8 mouse cellular contexts compared by ENCODE assay signal in the genomic region with DNA sequence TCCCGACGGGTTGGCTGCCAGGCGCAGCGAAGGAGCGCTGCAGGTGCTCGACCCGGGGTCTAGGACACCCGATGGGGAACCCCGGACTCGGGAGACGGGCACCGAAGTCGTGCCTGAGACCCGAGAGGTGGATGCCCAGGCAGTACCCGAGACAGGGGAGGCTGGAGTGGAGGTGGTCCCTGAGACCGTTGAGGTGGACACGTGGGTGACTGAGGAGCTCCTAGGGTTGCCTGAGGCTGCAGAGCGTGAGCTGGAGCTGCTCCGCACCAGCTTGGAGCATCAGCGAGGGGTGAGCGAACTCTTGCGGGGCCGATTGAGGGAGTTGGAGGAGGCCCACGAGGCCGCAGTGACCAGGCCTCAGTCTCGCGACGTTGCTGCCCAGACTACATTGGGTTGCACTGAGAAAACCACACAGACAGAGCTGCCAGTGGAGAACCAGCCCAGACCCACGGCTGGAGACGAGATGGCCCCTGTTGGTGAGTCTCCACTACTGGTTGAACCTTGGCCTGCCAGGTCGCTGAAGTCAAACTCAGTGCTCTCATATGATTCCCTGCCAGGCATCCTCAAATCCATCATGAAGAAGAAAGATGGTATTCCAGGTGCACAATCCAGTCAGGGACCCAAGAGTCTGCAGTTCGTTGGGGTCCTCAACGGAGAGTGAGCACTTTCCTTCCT. TPM values are rescaled to one million over a fixed set of nuclear protein-coding genes. Genes with fewer than 3 reads are reported as not detected.
A peak's percentile ranks its signal among the peaks of the same experiment; 100 is the strongest.
DNase-seq lines count a peak whose midpoint lies in the region; ATAC-seq and TF ChIP-seq lines count a peak whose summit lies in the region.

No protein-coding gene starts in this region.

- H3K4me1 ChIP-seq in lung, embryonic 15.5 days, result peaks cover 42% of the 10 kb centered on the region
- H3K4me1 ChIP-seq in embryonic facial prominence, embryonic 12.5 days, result peaks cover 27% of the 10 kb centered on the region
- peaks cover 14% of the 10 kb centered on the region for H3K4me1 ChIP-seq in hindbrain, postnatal 0 days (ENCODE audit: insufficient read depth, low read length)
- peaks cover 29% of the 10 kb centered on the region for H3K4me1 ChIP-seq in midbrain, embryonic 16.5 days (ENCODE audit: control insufficient read depth, insufficient read depth, low read length)

- H3K36me3 ChIP-seq in lung, embryonic 15.5 days, result peaks cover 44% of the 10 kb centered on the region
- H3K36me3 ChIP-seq in embryonic facial prominence, embryonic 12.5 days, result peaks cover 44% of the 10 kb centered on the region
- H3K36me3 ChIP-seq in hindbrain, postnatal 0 days (ENCODE audit: insufficient read depth, low read length), result peaks cover 20% of the 10 kb centered on the region; the same call in 1 of the 2 replicates
- H3K36me3 ChIP-seq in midbrain, embryonic 16.5 days (ENCODE audit: control insufficient read depth, insufficient read depth, low read length), result peaks cover 11% of the 10 kb centered on the region; the same call in 1 of the 2 replicates

- peak overlapping the region; percentile 86 for H3K4me2 ChIP-seq in lung, embryonic 15.5 days
- peak overlapping the region; percentile 84 for H3K4me2 ChIP-seq in embryonic facial prominence, embryonic 12.5 days (replicated peaks)
- peak overlapping the region; percentile 90 for H3K4me2 ChIP-seq in hindbrain, postnatal 0 days (ENCODE audit: low read depth, low read length)
- H3K4me2 ChIP-seq in midbrain, embryonic 16.5 days (ENCODE audit: low read length), result peak overlapping the region; percentile 81

- peak overlapping the region; percentile 65 for H3K9ac ChIP-seq in lung, embryonic 15.5 days
- H3K9ac ChIP-seq in embryonic facial prominence, embryonic 12.5 days, result peak overlapping the region; percentile 70
- H3K9ac ChIP-seq in hindbrain, postnatal 0 days (replicated peaks; ENCODE audit: low read length), result peak overlapping the region; percentile 79
- peak overlapping the region; percentile 79 for H3K9ac ChIP-seq in midbrain, embryonic 16.5 days (ENCODE audit: low read depth, low read length)

- TF ChIP-seq CTCF in hindbrain, postnatal 0 days (IDR thresholded peaks at IDR 0.05; ENCODE audit: low read depth), result no peak

- peak overlapping the region; percentile 97 for H3K27ac ChIP-seq in lung, embryonic 15.5 days
- H3K27ac ChIP-seq in embryonic facial prominence, embryonic 12.5 days, result peak overlapping the region; percentile 88
- peak overlapping the region; percentile 91 for H3K27ac ChIP-seq in hindbrain, postnatal 0 days
- peak overlapping the region; percentile 86 for H3K27ac ChIP-seq in midbrain, embryonic 16.5 days (ENCODE audit: low read length)

- WGBS in lung, embryonic 15.5 days, result 17% methylated on average over 33 of the region's 33 CpGs
- WGBS in embryonic facial prominence, embryonic 12.5 days, result 21% methylated on average over 33 of the region's 33 CpGs
- 16% methylated on average over 33 of the region's 33 CpGs for WGBS in hindbrain, postnatal 0 days
- WGBS in midbrain, embryonic 16.5 days, result 14% methylated on average over 33 of the region's 33 CpGs

- H3K4me3 ChIP-seq in lung, embryonic 15.5 days, result peak overlapping the region; percentile 59
- H3K4me3 ChIP-seq in embryonic facial prominence, embryonic 12.5 days, result peak overlapping the region; percentile 57
- H3K4me3 ChIP-seq in hindbrain, postnatal 0 days (ENCODE audit: low read length), result peak overlapping the region; percentile 55
- H3K4me3 ChIP-seq in midbrain, embryonic 16.5 days (ENCODE audit: low read depth, low read length), result peak overlapping the region; percentile 50

- H3K9me3 ChIP-seq in lung, embryonic 15.5 days, result no peaks in the 10 kb centered on the region
- H3K9me3 ChIP-seq in embryonic facial prominence, embryonic 12.5 days, result no peaks in the 10 kb centered on the region
- no peaks in the 10 kb centered on the region for H3K9me3 ChIP-seq in hindbrain, postnatal 0 days (ENCODE audit: low read length)
- H3K9me3 ChIP-seq in midbrain, embryonic 16.5 days (replicated peaks; ENCODE audit: control insufficient read depth, low read length, poor library complexity, severe bottlenecking), result no peaks in the 10 kb centered on the region

- ATAC-seq in lung, embryonic 15.5 days (ENCODE audit: borderline replicate concordance, extremely low read depth, low FRiP score, low TSS enrichment), result peak; percentile 23
- ATAC-seq in embryonic facial prominence, embryonic 12.5 days (ENCODE audit: insufficient number of reproducible peaks, insufficient read depth, low FRiP score, low TSS enrichment), result peak; percentile 43
- peak; percentile 58 for ATAC-seq in hindbrain, postnatal 0 days
- peak; percentile 66 for ATAC-seq in midbrain, embryonic 16.5 days

- DNase-seq in lung, postnatal 14 days, result no peak
- DNase-seq in hindbrain, postnatal 0 days (ENCODE audit: low spot score), result peak; percentile 40
- no peak for DNase-seq in layer of hippocampus, adult 11-12 months (ENCODE audit: low spot score)
- DNase-seq in frontal cortex, adult 2 months (ENCODE audit: extremely low spot score in 1 of 2, low spot score in 1 of 2), result no peak
- no peak for DNase-seq in retina, embryonic 14.5 days (ENCODE audit: low spot score)

- no peaks in the 10 kb centered on the region for H3K27me3 ChIP-seq in lung, embryonic 15.5 days
- H3K27me3 ChIP-seq in embryonic facial prominence, embryonic 12.5 days, result no peaks in the 10 kb centered on the region
- no peaks in the 10 kb centered on the region for H3K27me3 ChIP-seq in hindbrain, postnatal 0 days (ENCODE audit: insufficient read depth, low read length)
- H3K27me3 ChIP-seq in midbrain, embryonic 16.5 days (ENCODE audit: control insufficient read depth, insufficient read depth, low read depth, low read length), result no peaks in the 10 kb centered on the region

RNA-seq across cellular contexts. Expression of gene Rps28, which starts 6.3 kb away (rescaled TPM):
- 885 and 959 TPM in 2 replicates for polyA plus RNA-seq in lung, embryonic 15.5 days (2015; fragmentation: Nextera tagmentation; extraction: Ambion mirVana)
- polyA plus RNA-seq in embryonic facial prominence, embryonic 12.5 days (2016; fragmentation: Nextera tagmentation; extraction: Ambion mirVana), result 875 and 894 TPM in 2 replicates
- total RNA-seq in hindbrain, postnatal 0 days (2014; rRNA removed), result 117 and 293 TPM in 2 replicates
- 609 and 617 TPM in 2 replicates for polyA plus RNA-seq in hindbrain, postnatal 0 days (2015; fragmentation: Nextera tagmentation; extraction: Ambion mirVana)
- 407 and 416 TPM in 2 replicates for polyA plus RNA-seq in midbrain, embryonic 16.5 days (2015; fragmentation: Nextera tagmentation; extraction: Ambion mirVana)
- 683 and 811 TPM in 2 replicates for polyA plus RNA-seq in frontal cortex, adult 2 months (2012; rRNA removed)

RNA-seq across cellular contexts. Expression of gene Ndufa7, which starts 6.3 kb away (rescaled TPM):
- 425 and 461 TPM in 2 replicates for polyA plus RNA-seq in lung, embryonic 15.5 days (2015; fragmentation: Nextera tagmentation; extraction: Ambion mirVana)
- 421 and 479 TPM in 2 replicates for polyA plus RNA-seq in embryonic facial prominence, embryonic 12.5 days (2016; fragmentation: Nextera tagmentation; extraction: Ambion mirVana)
- total RNA-seq in hindbrain, postnatal 0 days (2014; rRNA removed), result 289 and 356 TPM in 2 replicates
- 562 and 577 TPM in 2 replicates for polyA plus RNA-seq in hindbrain, postnatal 0 days (2015; fragmentation: Nextera tagmentation; extraction: Ambion mirVana)
- 428 and 439 TPM in 2 replicates for polyA plus RNA-seq in midbrain, embryonic 16.5 days (2015; fragmentation: Nextera tagmentation; extraction: Ambion mirVana)
- polyA plus RNA-seq in frontal cortex, adult 2 months (2012; rRNA removed), result 316 and 318 TPM in 2 replicates

RNA-seq across cellular contexts. Expression of gene Kank3, which starts 7.8 kb away (rescaled TPM):
- polyA plus RNA-seq in lung, embryonic 15.5 days (2015; fragmentation: Nextera tagmentation; extraction: Ambion mirVana), result 68.0 and 77.8 TPM in 2 replicates
- polyA plus RNA-seq in embryonic facial prominence, embryonic 12.5 days (2016; fragmentation: Nextera tagmentation; extraction: Ambion mirVana), result 32.4 and 35.4 TPM in 2 replicates
- total RNA-seq in hindbrain, postnatal 0 days (2014; rRNA removed), result 33.5 and 57.2 TPM in 2 replicates
- 44.1 and 47.9 TPM in 2 replicates for polyA plus RNA-seq in hindbrain, postnatal 0 days (2015; fragmentation: Nextera tagmentation; extraction: Ambion mirVana)
- 49.0 and 52.6 TPM in 2 replicates for polyA plus RNA-seq in midbrain, embryonic 16.5 days (2015; fragmentation: Nextera tagmentation; extraction: Ambion mirVana)
- polyA plus RNA-seq in frontal cortex, adult 2 months (2012; rRNA removed), result 171 and 180 TPM in 2 replicates

RNA-seq across cellular contexts. Expression of gene Cd320, which starts 24.8 kb away (rescaled TPM):
- 69.4 and 74.0 TPM in 2 replicates for polyA plus RNA-seq in lung, embryonic 15.5 days (2015; fragmentation: Nextera tagmentation; extraction: Ambion mirVana)
- polyA plus RNA-seq in embryonic facial prominence, embryonic 12.5 days (2016; fragmentation: Nextera tagmentation; extraction: Ambion mirVana), result 70.4 and 74.3 TPM in 2 replicates
- total RNA-seq in hindbrain, postnatal 0 days (2014; rRNA removed), result 25.1 and 26.0 TPM in 2 replicates
- polyA plus RNA-seq in hindbrain, postnatal 0 days (2015; fragmentation: Nextera tagmentation; extraction: Ambion mirVana), result 55.7 and 58.6 TPM in 2 replicates
- polyA plus RNA-seq in midbrain, embryonic 16.5 days (2015; fragmentation: Nextera tagmentation; extraction: Ambion mirVana), result 49.9 and 52.4 TPM in 2 replicates
- polyA plus RNA-seq in frontal cortex, adult 2 months (2012; rRNA removed), result 30.1 and 31.8 TPM in 2 replicates

RNA-seq across cellular contexts. Expression of gene Angptl4, which starts 36.5 kb away (rescaled TPM):
- polyA plus RNA-seq in lung, embryonic 15.5 days (2015; fragmentation: Nextera tagmentation; extraction: Ambion mirVana), result 43.7 and 47.0 TPM in 2 replicates
- 44.2 and 45.6 TPM in 2 replicates for polyA plus RNA-seq in embryonic facial prominence, embryonic 12.5 days (2016; fragmentation: Nextera tagmentation; extraction: Ambion mirVana)
- 24.0 and 24.7 TPM in 2 replicates for total RNA-seq in hindbrain, postnatal 0 days (2014; rRNA removed)
- polyA plus RNA-seq in hindbrain, postnatal 0 days (2015; fragmentation: Nextera tagmentation; extraction: Ambion mirVana), result 31.9 and 37.5 TPM in 2 replicates
- polyA plus RNA-seq in midbrain, embryonic 16.5 days (2015; fragmentation: Nextera tagmentation; extraction: Ambion mirVana), result 16.8 and 17.4 TPM in 2 replicates
- 4.2 and 4.4 TPM in 2 replicates for polyA plus RNA-seq in frontal cortex, adult 2 months (2012; rRNA removed)
